Mouse (Mus musculus): ENCODE results near the gene Alg13. TPM values are rescaled to one million over a fixed set of nuclear protein-coding genes. Genes with fewer than 3 reads are reported as not detected.

Alg13 gene
- total and polyA plus RNA-seq, 3 experiments = 36.5 to 51.4 TPM; not detected in 1

DNA sequence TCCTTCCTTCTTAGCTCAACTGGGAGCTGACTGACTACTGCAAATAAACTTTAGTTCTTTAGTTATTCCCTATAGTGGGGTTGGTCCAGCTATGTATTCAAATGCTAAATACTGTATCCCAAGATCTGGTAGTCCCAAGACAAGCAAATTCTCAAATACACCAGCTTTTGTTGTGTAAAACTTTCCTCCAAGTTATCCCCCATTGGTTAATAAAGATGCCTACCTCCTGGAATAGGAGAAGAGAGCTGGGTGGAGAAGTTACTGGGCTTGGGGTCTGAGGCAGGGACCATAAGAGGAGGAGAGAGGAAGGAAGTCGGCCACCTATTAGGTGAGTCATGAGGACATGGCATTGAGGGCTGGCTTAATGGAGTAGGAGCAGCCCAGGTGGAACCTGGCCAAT, 49.0 kb upstream of the Alg13 start:
- Histone ChIP-seq H3K9ac (ENCODE audit: control insufficient read depth, low read depth, low read length, poor library complexity, severe bottlenecking) (no peak overlapping the region), H3K4me1 (ENCODE audit: control insufficient read depth in 1 of 2, insufficient read depth in 2 of 2, low read length in 2 of 2) (no peaks in the 10 kb centered on the region), H3K4me3 (ENCODE audit: control insufficient read depth in 1 of 2, insufficient read depth in 1 of 2, low read depth in 2 of 2, low read length in 2 of 2) (no peak overlapping the region), H3K9me3 (replicated peaks; ENCODE audit: insufficient read depth, low read length) (no peaks in the 10 kb centered on the region), H3K27me3 (ENCODE audit: control insufficient read depth in 1 of 2, insufficient read depth in 2 of 2, low read length in 2 of 2) (no peaks in the 10 kb centered on the region), H3K27ac (ENCODE audit: control insufficient read depth, low read depth, low read length) (no peak overlapping the region), H3K36me3 (ENCODE audit: control insufficient read depth in 1 of 2, insufficient read depth in 2 of 2, low read length in 2 of 2) (no peaks in the 10 kb centered on the region), H3K79me2 (ENCODE audit: control insufficient read depth, insufficient read depth, low read length, poor library complexity) (no peaks in the 10 kb centered on the region)
- no peak for DNase-seq (ENCODE audit: low read depth, low spot score)
- TF ChIP-seq USF2 (IDR thresholded peaks at IDR 0.05; ENCODE audit: borderline replicate concordance in 1 of 2, insufficient read depth in 1 of 2, low read depth in 1 of 2, low read length in 2 of 2) = no peak
- no peak for TF ChIP-seq JUND (IDR thresholded peaks at IDR 0.05; ENCODE audit: low read depth, low read length)
- TF ChIP-seq NRF1 (IDR thresholded peaks at IDR 0.05; ENCODE audit: insufficient read depth, low read depth, low read length, poor library complexity, severe bottlenecking) = no peak
- no peak for TF ChIP-seq POLR2A (IDR thresholded peaks at IDR 0.05; ENCODE audit: control insufficient read depth in 1 of 2, insufficient read depth in 1 of 2, low read depth in 1 of 2, low read length in 2 of 2, poor library complexity in 1 of 2)
- no peak for TF ChIP-seq SIN3A (IDR thresholded peaks at IDR 0.05; ENCODE audit: low read length)

DNA sequence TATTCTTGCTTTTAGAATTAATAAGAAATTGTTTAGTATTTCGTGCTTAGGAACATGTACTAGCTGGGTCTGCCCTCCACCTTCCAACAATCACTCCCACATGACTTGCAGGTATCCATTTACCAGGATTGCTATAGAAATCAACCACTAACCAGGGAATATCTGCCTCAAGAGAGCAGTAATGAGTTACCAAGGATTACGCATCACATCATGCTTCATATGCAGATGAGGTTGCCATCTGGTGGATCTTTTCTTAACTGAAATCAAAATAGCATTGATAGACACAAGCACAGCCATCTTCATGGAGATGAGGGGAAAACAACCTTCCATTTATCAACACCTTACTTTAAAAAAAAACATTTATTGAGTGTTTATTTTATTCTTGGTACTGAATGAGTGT, 16.1 kb upstream of the Alg13 start:
- Histone ChIP-seq H3K79me2 (ENCODE audit: control insufficient read depth, insufficient read depth, low read length, poor library complexity) (no peaks in the 10 kb centered on the region), H3K27ac (ENCODE audit: control insufficient read depth, low read depth, low read length) (no peak overlapping the region)
- TF ChIP-seq ELF1 (IDR thresholded peaks at IDR 0.05; ENCODE audit: low read depth, low read length) = no peak
- no peak for TF ChIP-seq NRF1 (IDR thresholded peaks at IDR 0.05; ENCODE audit: insufficient read depth, low read depth, low read length, poor library complexity, severe bottlenecking)
- no peak for TF ChIP-seq KAT2A (conservative IDR thresholded peaks at IDR 0.05; ENCODE audit: low read depth, low read length)
- TF ChIP-seq TBP (IDR thresholded peaks at IDR 0.05; ENCODE audit: low read depth, low read length) = no peak
- no peak for TF ChIP-seq MEF2A (IDR thresholded peaks at IDR 0.05; ENCODE audit: extremely low read depth, insufficient replicate concordance, low read depth, low read length, poor library complexity, severe bottlenecking)
- TF ChIP-seq E2F4 (IDR thresholded peaks at IDR 0.05; ENCODE audit: borderline replicate concordance, low read depth, low read length) = no peak
- TF ChIP-seq MAZ (IDR thresholded peaks at IDR 0.05; ENCODE audit: low read depth, low read length) = no peak
- no peak for TF ChIP-seq ETS1 (IDR thresholded peaks at IDR 0.05; ENCODE audit: low read depth, low read length)
- peak in 1 of 3 experiments; percentile 61; a peak in 2 of 6 replicates for TF ChIP-seq CTCF (IDR thresholded peaks at IDR 0.05 in 2 of 3, conservative IDR thresholded peaks at IDR 0.05 in 1 of 3; ENCODE audit: control insufficient read depth in 1 of 3, insufficient read depth in 1 of 3, low read depth in 2 of 3, low read length in 3 of 3, poor library complexity in 1 of 3, severe bottlenecking in 1 of 3)
- no peak for TF ChIP-seq UBTF (IDR thresholded peaks at IDR 0.05; ENCODE audit: borderline replicate concordance, insufficient read depth, low read depth, low read length)
- TF ChIP-seq MYB (IDR thresholded peaks at IDR 0.05; ENCODE audit: low read depth, low read length) = no peak
- TF ChIP-seq SMC3 (IDR thresholded peaks at IDR 0.05; ENCODE audit: low read depth, low read length) = peak; percentile 42
- peak; percentile 38 for TF ChIP-seq RAD21 (IDR thresholded peaks at IDR 0.05; ENCODE audit: low read depth, low read length)
- TF ChIP-seq ZC3H11A (IDR thresholded peaks at IDR 0.05; ENCODE audit: low read depth, low read length) = no peak
- TF ChIP-seq POLR2A (IDR thresholded peaks at IDR 0.05; ENCODE audit: control insufficient read depth in 1 of 2, insufficient read depth in 1 of 2, low read depth in 1 of 2, low read length in 2 of 2, poor library complexity in 1 of 2) = no peak

More for the DNA sequence above, 16.1 kb upstream of the Alg13 start:
- peak; percentile 17 for DNase-seq (ENCODE audit: low read depth, low spot score)
- no peaks in the 10 kb centered on the region for H3K36me3 ChIP-seq (ENCODE audit: control insufficient read depth in 1 of 2, insufficient read depth in 2 of 2, low read length in 2 of 2)
- H3K9ac ChIP-seq (ENCODE audit: control insufficient read depth, low read depth, low read length, poor library complexity, severe bottlenecking) = no peak overlapping the region
- no peaks in the 10 kb centered on the region for H3K27me3 ChIP-seq (ENCODE audit: control insufficient read depth in 1 of 2, insufficient read depth in 2 of 2, low read length in 2 of 2)
- H3K4me3 ChIP-seq (ENCODE audit: control insufficient read depth in 1 of 2, insufficient read depth in 1 of 2, low read depth in 2 of 2, low read length in 2 of 2) = no peak overlapping the region
- no peaks in the 10 kb centered on the region for H3K9me3 ChIP-seq (replicated peaks; ENCODE audit: insufficient read depth, low read length)
- no peaks in the 10 kb centered on the region for H3K4me1 ChIP-seq (ENCODE audit: control insufficient read depth in 1 of 2, insufficient read depth in 2 of 2, low read length in 2 of 2)

Data from MEL (cell line).